Mouse (Mus musculus) embryonic facial prominence, embryonic 15.5 days (tissue): ENCODE measurements around the gene Tgfbr1. TPM values are rescaled to one million over a fixed set of nuclear protein-coding genes. Genes with fewer than 3 reads are reported as not detected.

Experiments
- ATAC-seq: fragments of 200-750 bp; cut with Nextera tagmentation; 2 replicates; pipeline ENCODE4 v1.8.0; 2017; ENCODE audit warnings: low read depth, moderate TSS enrichment; ENCODE audit not compliant: insufficient number of reproducible peaks, low FRiP score, low TSS enrichment
- H3K27ac ChIP-seq: fragments of 300-500 bp; sonication (generic); replicated peaks from 2 replicates; pipeline ENCODE4 v1.5.1; 2015; ENCODE audit warnings: mild to moderate bottlenecking, inconsistent platforms
- H3K27me3 ChIP-seq: fragments of 300-500 bp; sonication (generic); 2 replicates; pipeline ENCODE4 v1.6.1; 2015; ENCODE audit warnings: inconsistent platforms
- H3K36me3 ChIP-seq: fragments of 300-500 bp; sonication (generic); 2 replicates; pipeline ENCODE4 v1.6.1; 2015; ENCODE audit warnings: mild to moderate bottlenecking, inconsistent platforms
- H3K4me1 ChIP-seq: fragments of 300-500 bp; sonication (generic); 2 replicates; pipeline ENCODE4 v1.6.1; 2015; ENCODE audit warnings: inconsistent platforms
- H3K4me2 ChIP-seq: fragments of 300-500 bp; sonication (generic); replicated peaks from 2 replicates; pipeline ENCODE4 v1.6.1; 2015; ENCODE audit warnings: mild to moderate bottlenecking, inconsistent platforms
- H3K4me3 ChIP-seq: fragments of 300-500 bp; sonication (generic); replicated peaks from 2 replicates; pipeline ENCODE4 v1.5.1; 2015; ENCODE audit warnings: mild to moderate bottlenecking, inconsistent platforms
- H3K9ac ChIP-seq: fragments of 300-500 bp; sonication (generic); 2 replicates; pipeline ENCODE4 v1.6.1; 2015; ENCODE audit warnings: inconsistent platforms
- H3K9me3 ChIP-seq: fragments of 300-500 bp; sonication (generic); replicated peaks from 2 replicates; pipeline ENCODE4 v1.6.1; 2016; ENCODE audit warnings: inconsistent platforms
- WGBS: fragments of 180-500 bp; shearing (Covaris S2); methylation state at CpG from one replicate; pipeline ENCODE4 v1.1.7; 2015; 5-methylcytosine and 5-hydroxymethylcytosine counted together
- polyA plus RNA-seq: library from polyadenylated mRNA; unstranded; fragments of >200 nt; fragmentation: Nextera tagmentation; extraction: Ambion mirVana; gene quantifications from 2 replicates; pipeline ENCODE4 v1.2.1, GENCODE M21; 2015

Gene Tgfbr1
- polyA plus RNA-seq, 1 experiment from 2014 or later: 32.0 TPM

- Histone ChIP-seq H3K9me3 (no peaks in the 10 kb centered on the region), H3K9ac (no peak overlapping the region), H3K4me3 (no peak overlapping the region), H3K4me2 (no peak overlapping the region), H3K36me3 (no peaks in the 10 kb centered on the region), H3K27ac (no peak overlapping the region), H3K4me1 (peaks cover 12% of the 10 kb centered on the region), H3K27me3 (no peaks in the 10 kb centered on the region)
- 87% methylated on average over 11 of the region's 11 CpGs for WGBS
- no peak for ATAC-seq
These were observed 87.9 kb downstream of the Tgfbr1 start for GRCm38 (mm10) chr4:47440951-47441350.

- 81% methylated on average over 3 of the region's 3 CpGs for WGBS
- Histone ChIP-seq H3K27me3 (no peaks in the 10 kb centered on the region), H3K36me3 (no peaks in the 10 kb centered on the region), H3K9me3 (no peaks in the 10 kb centered on the region), H3K27ac (no peak overlapping the region), H3K9ac (no peak overlapping the region), H3K4me2 (no peak overlapping the region), H3K4me1 (no peaks in the 10 kb centered on the region), H3K4me3 (no peak overlapping the region)
- ATAC-seq: no peak
These were observed 95.5 kb downstream of the Tgfbr1 start for GRCm38 (mm10) chr4:47448526-47448925.

- H3K4me3 ChIP-seq: no peak overlapping the region
- no peaks in the 10 kb centered on the region for H3K36me3 ChIP-seq
- no peak for ATAC-seq
- no peaks in the 10 kb centered on the region for H3K9me3 ChIP-seq
- H3K4me1 ChIP-seq: no peaks in the 10 kb centered on the region
- no peak overlapping the region for H3K4me2 ChIP-seq
- H3K27me3 ChIP-seq: no peaks in the 10 kb centered on the region
- no peak overlapping the region for H3K27ac ChIP-seq
- WGBS: 37% methylated on average over 5 of the region's 5 CpGs
- H3K9ac ChIP-seq: no peak overlapping the region
These were observed 96.1 kb downstream of the Tgfbr1 start for GRCm38 (mm10) chr4:47449116-47449515.

GRCm38 (mm10) chr4:47449586-47450522, 96.8 kb downstream of the Tgfbr1 start:
- Histone ChIP-seq H3K4me1 (no peaks in the 10 kb centered on the region), H3K9ac (no peak overlapping the region), H3K9me3 (no peaks in the 10 kb centered on the region), H3K4me3 (no peak overlapping the region), H3K27ac (no peak overlapping the region), H3K27me3 (no peaks in the 10 kb centered on the region), H3K36me3 (no peaks in the 10 kb centered on the region), H3K4me2 (no peak overlapping the region)
- 26% methylated on average over 18 of the region's 18 CpGs for WGBS
- ATAC-seq: no peak

Other genes starting within 250 kb of the Tgfbr1 start
- gene Col15a1, start 145.1 kb upstream of the Tgfbr1 start, polyA plus RNA-seq: 22.1 and 24.4 TPM in 2 replicates
- 56.5 and 61.1 TPM in 2 replicates for gene Alg2, start 121.1 kb downstream of the Tgfbr1 start, polyA plus RNA-seq
- 398 and 413 TPM in 2 replicates for gene Sec61b, start 121.4 kb downstream of the Tgfbr1 start, polyA plus RNA-seq